Mouse (Mus musculus) kidney, adult 2 months (tissue): Measurements from ENCODE around the gene Hdgfl2. TPM values are rescaled to one million over a fixed set of nuclear protein-coding genes. Genes with fewer than 3 reads are reported as not detected.

Experiments
- DNase-seq: peaks from one replicate; pipeline ENCODE4 v3.0.0; 2021
- H3K27ac ChIP-seq: fragments of 200-500 bp; 2 replicates; pipeline ENCODE4 v1.5.1; 2012; ENCODE audit warnings: low read depth, low read length, control low read depth, inconsistent platforms; ENCODE audit not compliant: insufficient read depth
- H3K27me3 ChIP-seq: fragments of 200-500 bp; replicated peaks from 2 replicates; pipeline ENCODE4 v1.6.1; 2012; ENCODE audit warnings: mild to moderate bottlenecking, moderate library complexity, low read length, inconsistent platforms; ENCODE audit not compliant: control insufficient read depth, insufficient read depth
- H3K36me3 ChIP-seq: fragments of 200-500 bp; 2 replicates; pipeline ENCODE4 v1.6.1; 2012; ENCODE audit warnings: mild to moderate bottlenecking, moderate library complexity, low read length, inconsistent platforms; ENCODE audit not compliant: control insufficient read depth, insufficient read depth
- H3K4me1 ChIP-seq: fragments of 200-500 bp; 2 replicates; pipeline ENCODE4 v1.6.1; 2011; ENCODE audit warnings: low read length; ENCODE audit not compliant: control insufficient read depth, insufficient read depth
- H3K4me3 ChIP-seq: fragments of 200-500 bp; 2 replicates; pipeline ENCODE4 v1.5.1; 2011; ENCODE audit warnings: mild to moderate bottlenecking, low read depth, low read length, control low read depth; ENCODE audit not compliant: insufficient read depth
- CTCF ChIP-seq: fragments of 200-500 bp; conservative IDR thresholded peaks from 2 replicates; pipeline ENCODE4 v1.5.1; 2011; ENCODE audit warnings: low read depth, mild to moderate bottlenecking, control low read depth, low read length, moderate library complexity, mixed read lengths; ENCODE audit not compliant: insufficient read depth, insufficient read length
- POLR2A ChIP-seq: fragments of 200-500 bp; IDR thresholded peaks from one replicate; pipeline ENCODE4 v1.6.1; 2011; ENCODE audit warnings: low read depth, low read length, control low read depth
- WGBS: fragments of 180-500 bp; shearing (Covaris S2); methylation state at CpG from one replicate; pipeline ENCODE4 v1.1.7; 2018; 5-methylcytosine and 5-hydroxymethylcytosine counted together
- polyA plus RNA-seq: library from polyadenylated mRNA; depleted of rRNA; stranded (reverse); fragments of >200 nt; gene quantifications from 2 replicates; pipeline ENCODE4 v1.2.3, GENCODE M21; 2012; rRNA removed

Gene Hdgfl2
- polyA plus RNA-seq, 1 experiment = 33.5 TPM

DNA sequence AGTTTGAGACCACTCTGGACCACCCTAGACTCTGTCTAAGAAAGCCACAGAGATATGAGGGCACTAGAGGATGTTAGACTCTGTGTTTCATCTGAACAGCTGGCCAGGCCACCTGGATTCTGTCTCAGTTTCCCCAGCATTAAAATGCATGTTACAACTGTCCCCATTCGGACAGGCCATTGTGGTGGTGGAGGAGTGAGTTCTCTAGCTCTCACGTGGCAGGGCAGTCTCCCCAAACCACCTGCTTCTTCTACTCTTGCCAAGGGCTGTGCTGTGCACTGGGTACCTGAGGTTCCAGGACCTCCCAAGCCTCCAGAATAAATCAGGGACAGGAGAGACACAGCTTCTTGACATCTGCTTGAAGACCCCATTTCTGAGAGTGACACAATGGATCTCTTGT, 70.5 kb downstream of the Hdgfl2 start:
- Histone ChIP-seq H3K4me3 (no peak overlapping the region), H3K36me3 (no peaks in the 10 kb centered on the region), H3K27me3 (no peaks in the 10 kb centered on the region), H3K27ac (no peak overlapping the region), H3K4me1 (no peaks in the 10 kb centered on the region)
- no peak for DNase-seq
- TF ChIP-seq POLR2A (no peak), CTCF (no peak)
- WGBS = 37% methylated on average over 2 of the region's 2 CpGs

Other genes with a start within 250 kb of the Hdgfl2 start
- gene Zfp119a, start 200.7 kb upstream of the Hdgfl2 start, polyA plus RNA-seq = 0.37 and 0.56 TPM in 2 replicates
- 0.86 and 1.9 TPM in 2 replicates for gene Zfp959, start 187.5 kb upstream of the Hdgfl2 start, polyA plus RNA-seq
- gene Zfp119b, start 130.1 kb upstream of the Hdgfl2 start, polyA plus RNA-seq = 0.46 and 0.69 TPM in 2 replicates
- gene Ebi3, start 127.0 kb upstream of the Hdgfl2 start, polyA plus RNA-seq = 3.1 and 3.5 TPM in 2 replicates
- 7.2 and 7.7 TPM in 2 replicates for gene Yju2, start 120.5 kb upstream of the Hdgfl2 start, polyA plus RNA-seq
- gene Shd, start 109.2 kb upstream of the Hdgfl2 start, polyA plus RNA-seq = 22.4 and 31.3 TPM in 2 replicates
- gene Fsd1, start 93.1 kb upstream of the Hdgfl2 start, polyA plus RNA-seq = 0.36 and 0.48 TPM in 2 replicates
- 20.1 and 22.6 TPM in 2 replicates for gene Stap2, start 74.0 kb upstream of the Hdgfl2 start, polyA plus RNA-seq
- 98.3 and 116 TPM in 2 replicates for gene Mpnd, start 73.9 kb upstream of the Hdgfl2 start, polyA plus RNA-seq
- 48.7 and 56.7 TPM in 2 replicates for gene Sh3gl1, start 43.0 kb upstream of the Hdgfl2 start, polyA plus RNA-seq
- 1.0 and 1.2 TPM in 2 replicates for gene Chaf1a, start 39.2 kb upstream of the Hdgfl2 start, polyA plus RNA-seq
- gene Ubxn6, start 4.6 kb upstream of the Hdgfl2 start, polyA plus RNA-seq = 75.6 and 90.3 TPM in 2 replicates
- gene Plin4, start 30.2 kb downstream of the Hdgfl2 start, polyA plus RNA-seq = 14.4 and 23.3 TPM in 2 replicates
- 8.4 and 10.1 TPM in 2 replicates for gene Plin5, start 38.0 kb downstream of the Hdgfl2 start, polyA plus RNA-seq
- 9.9 and 16.1 TPM in 2 replicates for gene Lrg1, start 42.4 kb downstream of the Hdgfl2 start, polyA plus RNA-seq
- gene Sema6b, start 60.7 kb downstream of the Hdgfl2 start, polyA plus RNA-seq = 3.8 and 4.1 TPM in 2 replicates
- 1.7 and 2.7 TPM in 2 replicates for gene Tnfaip8l1, start 82.8 kb downstream of the Hdgfl2 start, polyA plus RNA-seq
- gene Mydgf, start 104.3 kb downstream of the Hdgfl2 start, polyA plus RNA-seq = 60.6 and 71.7 TPM in 2 replicates
- gene Dpp9, start 139.3 kb downstream of the Hdgfl2 start, polyA plus RNA-seq = 35.6 and 40.9 TPM in 2 replicates
- gene Fem1a, start 177.2 kb downstream of the Hdgfl2 start, polyA plus RNA-seq = 23.7 and 28.2 TPM in 2 replicates
- gene Ticam1, start 197.2 kb downstream of the Hdgfl2 start, polyA plus RNA-seq = 33.3 and 34.7 TPM in 2 replicates
- gene Plin3, start 213.2 kb downstream of the Hdgfl2 start, polyA plus RNA-seq = 34.8 and 43.1 TPM in 2 replicates
- gene Arrdc5, start 220.7 kb downstream of the Hdgfl2 start, polyA plus RNA-seq = not detected in 2 replicates
- gene Uhrf1, start 223.7 kb downstream of the Hdgfl2 start, polyA plus RNA-seq = 1.2 and 2.3 TPM in 2 replicates
- 21.6 and 24.9 TPM in 2 replicates for gene Kdm4b, start 246.4 kb downstream of the Hdgfl2 start, polyA plus RNA-seq